Mouse (Mus musculus) thymus, postnatal 25 days (tissue): Measurements from ENCODE around the gene Mmgt2.
"Not testable (repeated sequence)": the region's sequence is repeated elsewhere in the genome, so short reads cannot be mapped to it uniquely, and the experiment has no call there.

Experiments
- DNase-seq: peaks from one replicate; pipeline ENCODE4 v3.0.0; 2022

The Mmgt2 gene

GRCm38 (mm10) chr11:62646495-62646843, 2.0 kb upstream of the Mmgt2 start:
- no peak for DNase-seq

GRCm38 (mm10) chr11:62646958-62647515, 1.4 kb upstream of the Mmgt2 start:
- no peak for DNase-seq

GRCm38 (mm10) chr11:62647661-62648590, 538 bp upstream of the Mmgt2 start, which contains the start of gene Lrrc75a:
Gene Lrrc75a, minus strand, starts transcription at chr11:62648523.
- peak; percentile 49 for DNase-seq

GRCm38 (mm10) chr11:62649803-62650202, 1.3 kb downstream of the Mmgt2 start:
- not testable (repeated sequence) for DNase-seq

GRCm38 (mm10) chr11:62651563-62651962, 3.1 kb downstream of the Mmgt2 start:
- no peak for DNase-seq

- no peak for DNase-seq
Observed at GRCm38 (mm10) chr11:62652080-62652479, 3.6 kb downstream of the Mmgt2 start.

- DNase-seq, result no peak
Observed at GRCm38 (mm10) chr11:62660885-62661284, 12.4 kb downstream of the Mmgt2 start.

GRCm38 (mm10) chr11:62664250-62664649, 15.8 kb downstream of the Mmgt2 start:
- DNase-seq, result no peak

- DNase-seq, result no peak
Observed at GRCm38 (mm10) chr11:62668986-62669385, 20.5 kb downstream of the Mmgt2 start.

- DNase-seq, result no peak
Observed at GRCm38 (mm10) chr11:62669471-62669870, 21.0 kb downstream of the Mmgt2 start.

GRCm38 (mm10) chr11:62670006-62670405, 21.5 kb downstream of the Mmgt2 start:
- DNase-seq, result no peak

GRCm38 (mm10) chr11:62675480-62676289, 27.2 kb downstream of the Mmgt2 start:
- peak; percentile 57 for DNase-seq

GRCm38 (mm10) chr11:62676290-62676596, 27.8 kb downstream of the Mmgt2 start:
- DNase-seq, result no peak

- peak; percentile 5 for DNase-seq
Observed at GRCm38 (mm10) chr11:62678778-62679354, 30.4 kb downstream of the Mmgt2 start.

- no peak for DNase-seq
Observed at GRCm38 (mm10) chr11:62679954-62680353, 31.5 kb downstream of the Mmgt2 start.

GRCm38 (mm10) chr11:62691592-62691991, 43.1 kb downstream of the Mmgt2 start:
- no peak for DNase-seq

- DNase-seq, result peak; percentile 25
Observed at GRCm38 (mm10) chr11:62693299-62694184, 45.1 kb downstream of the Mmgt2 start.

- DNase-seq, result no peak
Observed at GRCm38 (mm10) chr11:62695126-62695525, 46.7 kb downstream of the Mmgt2 start.

GRCm38 (mm10) chr11:62699749-62700148, 51.3 kb downstream of the Mmgt2 start:
- peak; percentile 13 for DNase-seq

- DNase-seq, result no peak
Observed at GRCm38 (mm10) chr11:62701218-62701617, 52.8 kb downstream of the Mmgt2 start.

GRCm38 (mm10) chr11:62706141-62706540, 57.7 kb downstream of the Mmgt2 start:
- no peak for DNase-seq

- DNase-seq, result no peak
Observed at GRCm38 (mm10) chr11:62708252-62708651, 59.8 kb downstream of the Mmgt2 start.
